Mouse (Mus musculus) lung, embryonic 14.5 days (tissue): Measurements from ENCODE around the gene Rgcc. TPM values are rescaled to one million over a fixed set of nuclear protein-coding genes. Genes with fewer than 3 reads are reported as not detected.

Experiments
- ATAC-seq: fragments of 200-750 bp; cut with Nextera tagmentation; 2 replicates; pipeline ENCODE4 v1.8.0; 2017; ENCODE audit warnings: mild to moderate bottlenecking, moderate TSS enrichment, moderate library complexity; ENCODE audit not compliant: insufficient read depth
- DNase-seq: peaks from one replicate; pipeline ENCODE4 v3.0.0-alpha.2; 2015
- H3K27ac ChIP-seq: fragments of 300-500 bp; sonication (generic); 2 replicates; pipeline ENCODE4 v1.5.1; 2014; ENCODE audit warnings: low read depth, mild to moderate bottlenecking, moderate library complexity
- H3K27me3 ChIP-seq: fragments of 300-500 bp; sonication (generic); 2 replicates; pipeline ENCODE4 v1.6.1; 2014; ENCODE audit warnings: low read length, control low read depth; ENCODE audit not compliant: insufficient read depth
- H3K36me3 ChIP-seq: fragments of 300-500 bp; sonication (generic); 2 replicates; pipeline ENCODE4 v1.6.1; 2014; ENCODE audit warnings: control low read depth; ENCODE audit not compliant: insufficient read depth
- H3K4me1 ChIP-seq: fragments of 300-500 bp; sonication (generic); 2 replicates; pipeline ENCODE4 v1.6.1; 2014; ENCODE audit warnings: antibody characterized with exemption, control low read depth; ENCODE audit not compliant: insufficient read depth
- H3K4me2 ChIP-seq: fragments of 300-500 bp; sonication (generic); 2 replicates; pipeline ENCODE4 v1.6.1; 2014; ENCODE audit warnings: mild to moderate bottlenecking
- H3K4me3 ChIP-seq: fragments of 300-500 bp; sonication (generic); 2 replicates; pipeline ENCODE4 v1.5.1; 2014; ENCODE audit warnings: low read depth, low read length
- H3K9ac ChIP-seq: fragments of 300-500 bp; sonication (generic); 2 replicates; pipeline ENCODE4 v1.6.1; 2014
- H3K9me3 ChIP-seq: fragments of 300-500 bp; sonication (generic); 2 replicates; pipeline ENCODE4 v1.6.1; 2016; ENCODE audit warnings: low read depth, low read length, control low read depth
- CTCF ChIP-seq: IDR thresholded peaks from 2 replicates; pipeline ENCODE4 v1.5.1; 2016; ENCODE audit warnings: antibody characterized with exemption, low read depth
- WGBS: fragments of 180-500 bp; shearing (Covaris S2); extraction: QIAGEN DNeasy Blood & Tissue Kit; methylation state at CpG from one replicate; pipeline ENCODE4 v1.1.7; 2014; 5-methylcytosine and 5-hydroxymethylcytosine counted together
- polyA plus RNA-seq: library from polyadenylated mRNA; unstranded; fragments of >200 nt; fragmentation: Nextera tagmentation; extraction: Ambion mirVana; gene quantifications from 2 replicates; pipeline ENCODE4 v1.2.1, GENCODE M21; 2014

Rgcc gene
- polyA plus RNA-seq, 1 experiment from 2014 or later: 137 TPM

GRCm38 (mm10) chr14:79241656-79242385 is 59.6 kb downstream of the Rgcc start:
- no peaks in the 10 kb centered on the region for H3K9me3 ChIP-seq
- no peak overlapping the region for H3K4me3 ChIP-seq
- TF ChIP-seq CTCF: no peak
- H3K36me3 ChIP-seq: no peaks in the 10 kb centered on the region
- WGBS: 62% methylated on average over 6 of the region's 6 CpGs
- DNase-seq (no peak), ATAC-seq (no peak)
- H3K9ac ChIP-seq: no peak overlapping the region
- H3K27me3 ChIP-seq: no peaks in the 10 kb centered on the region
- no peak overlapping the region for H3K4me2 ChIP-seq
- no peaks in the 10 kb centered on the region for H3K4me1 ChIP-seq
- H3K27ac ChIP-seq: no peak overlapping the region

- H3K9ac ChIP-seq: no peak overlapping the region
- H3K9me3 ChIP-seq: no peaks in the 10 kb centered on the region
- H3K36me3 ChIP-seq: no peaks in the 10 kb centered on the region
- H3K4me2 ChIP-seq: no peak overlapping the region
- no peak overlapping the region for H3K4me3 ChIP-seq
- DNase-seq (no peak), ATAC-seq (no peak)
- H3K27me3 ChIP-seq: no peaks in the 10 kb centered on the region
- 33% methylated on average over 4 of the region's 4 CpGs for WGBS
- no peak for TF ChIP-seq CTCF
- no peak overlapping the region for H3K27ac ChIP-seq
- H3K4me1 ChIP-seq: no peaks in the 10 kb centered on the region
Observed at GRCm38 (mm10) chr14:79241057-79241570, 60.3 kb downstream of the Rgcc start.

GRCm38 (mm10) chr14:79239402-79239801 is 62.0 kb downstream of the Rgcc start:
- H3K4me1 ChIP-seq: no peaks in the 10 kb centered on the region
- H3K9me3 ChIP-seq: no peaks in the 10 kb centered on the region
- no peak for DNase-seq
- no peak for TF ChIP-seq CTCF
- H3K4me3 ChIP-seq: no peak overlapping the region
- no peak overlapping the region for H3K4me2 ChIP-seq
- 67% methylated on average over 12 of the region's 12 CpGs for WGBS
- no peaks in the 10 kb centered on the region for H3K36me3 ChIP-seq
- no peaks in the 10 kb centered on the region for H3K27me3 ChIP-seq
- no peak overlapping the region for H3K27ac ChIP-seq
- no peak for ATAC-seq
- H3K9ac ChIP-seq: no peak overlapping the region

Other genes starting within 250 kb of the Rgcc start
- gene Zfp957, start 54.3 kb downstream of the Rgcc start, polyA plus RNA-seq: not detected in 2 replicates
- gene Naa16, start 89.1 kb upstream of the Rgcc start, polyA plus RNA-seq: 44.1 and 47.5 TPM in 2 replicates
- 10.1 and 10.8 TPM in 2 replicates for gene Mtrf1, start 96.1 kb upstream of the Rgcc start, polyA plus RNA-seq
- 17.5 and 18.0 TPM in 2 replicates for gene Kbtbd7, start 124.9 kb upstream of the Rgcc start, polyA plus RNA-seq
- gene Kbtbd6, start 150.2 kb upstream of the Rgcc start, polyA plus RNA-seq: 4.5 and 5.6 TPM in 2 replicates
- 19.2 and 20.2 TPM in 2 replicates for gene Elf1, start 179.5 kb upstream of the Rgcc start, polyA plus RNA-seq
- gene Wbp4, start 179.9 kb upstream of the Rgcc start, polyA plus RNA-seq: 44.3 and 46.1 TPM in 2 replicates